Mouse (Mus musculus): ENCODE measurements at regions not wholly inside any gene's neighbourhood (a gene's known extent, or its start where the extent isn't known, plus 50 kb on each side); places are given as distances from the start of the nearest gene placed in this dataset.

GRCm38 (mm10) chr6:67149425-67149824 is 88.6 kb upstream of the Serbp1 start:
- DNase-seq, result no peak

GRCm38 (mm10) chr6:67146708-67147107 is 91.3 kb upstream of the Serbp1 start:
- no peak for DNase-seq

GRCm38 (mm10) chr6:67145969-67146368 is 92.0 kb upstream of the Serbp1 start:
- DNase-seq, result no peak

GRCm38 (mm10) chr6:67144946-67145716 is 92.8 kb upstream of the Serbp1 start:
- DNase-seq, result no peak

- DNase-seq, result peak; percentile 31 to 50
Observed at GRCm38 (mm10) chr6:67142179-67142578, 95.8 kb upstream of the Serbp1 start.

GRCm38 (mm10) chr6:67140645-67141250 is 97.2 kb upstream of the Serbp1 start:
- no peak for DNase-seq

GRCm38 (mm10) chr6:67139012-67139375 is 99.0 kb upstream of the Serbp1 start:
- no peak for DNase-seq

GRCm38 (mm10) chr6:67138302-67139011 is 99.5 kb upstream of the Serbp1 start:
- DNase-seq, result no peak

GRCm38 (mm10) chr6:67137482-67137881 is 100.2 kb upstream of the Gadd45a start:
- no peak for DNase-seq

GRCm38 (mm10) chr6:67134915-67135314 is 97.7 kb upstream of the Gadd45a start:
- DNase-seq, result no peak

GRCm38 (mm10) chr6:67130540-67131301 is 93.5 kb upstream of the Gadd45a start:
- DNase-seq, result no peak

- no peak for DNase-seq
Observed at GRCm38 (mm10) chr6:67129626-67130025, 92.4 kb upstream of the Gadd45a start.

GRCm38 (mm10) chr6:67128503-67129463 is 91.5 kb upstream of the Gadd45a start:
- DNase-seq, result no peak

GRCm38 (mm10) chr6:67127727-67128126 is 90.5 kb upstream of the Gadd45a start:
- DNase-seq, result no peak

- no peak for DNase-seq
Observed at GRCm38 (mm10) chr6:67125715-67126312, 88.6 kb upstream of the Gadd45a start.

GRCm38 (mm10) chr6:67124089-67124488 is 86.8 kb upstream of the Gadd45a start:
- DNase-seq, result no peak

- no peak for DNase-seq
Observed at GRCm38 (mm10) chr6:67123071-67123470, 85.8 kb upstream of the Gadd45a start.

- no peak for DNase-seq
Observed at GRCm38 (mm10) chr6:67116306-67116705, 79.0 kb upstream of the Gadd45a start.

GRCm38 (mm10) chr6:67115505-67116303 is 78.4 kb upstream of the Gadd45a start:
- no peak for DNase-seq

- DNase-seq, result no peak
Observed at GRCm38 (mm10) chr6:67114753-67115152, 77.5 kb upstream of the Gadd45a start.
